Mouse (Mus musculus) G1E (cell line): ENCODE measurements around the gene Ssr2. TPM values are rescaled to one million over a fixed set of nuclear protein-coding genes. Genes with fewer than 3 reads are reported as not detected.

Experiments used
- ATAC-seq: 2 replicates; pipeline ENCODE4 v1.8.0; 2016; ENCODE audit warnings: mild to moderate bottlenecking; ENCODE audit not compliant: insufficient number of reproducible peaks, poor library complexity, low FRiP score, severe bottlenecking; ENCODE audit errors: extremely low read depth
- DNase-seq: peaks from one replicate; pipeline ENCODE4 v3.0.0; 2012; ENCODE audit warnings: low spot score
- H3K27me3 ChIP-seq: 2 replicates; pipeline ENCODE4 v1.6.1; 2012; ENCODE audit warnings: mild to moderate bottlenecking, low read length, inconsistent platforms; ENCODE audit not compliant: insufficient read depth
- H3K36me3 ChIP-seq: replicated peaks from 2 replicates; pipeline ENCODE3; 2012; ENCODE audit warnings: mild to moderate bottlenecking, inconsistent platforms
- H3K4me1 ChIP-seq: 2 replicates; pipeline ENCODE4 v1.6.1; 2012; ENCODE audit warnings: low read depth, low read length, inconsistent platforms, mixed read lengths; ENCODE audit not compliant: insufficient read depth
- H3K4me3 ChIP-seq: 2 replicates; pipeline ENCODE4 v1.5.1; 2012; ENCODE audit warnings: low read depth, mild to moderate bottlenecking, inconsistent platforms, low read length, moderate library complexity, mixed read lengths
- H3K9me3 ChIP-seq: replicated peaks from 2 replicates; pipeline ENCODE4 v1.6.1; 2012; ENCODE audit warnings: inconsistent platforms
- CTCF ChIP-seq: IDR thresholded peaks from 2 replicates; pipeline ENCODE4 v1.5.1; 2012; ENCODE audit warnings: low read depth, low read length, inconsistent platforms, mixed read lengths
- GATA1 ChIP-seq: IDR thresholded peaks from 2 replicates; pipeline ENCODE4 v1.6.1; 2012; ENCODE audit warnings: borderline replicate concordance, low read length, inconsistent platforms, mixed read lengths
- GATA2 ChIP-seq: IDR thresholded peaks from 2 replicates; pipeline ENCODE4 v1.6.1; 2012; ENCODE audit warnings: low read depth, low read length, inconsistent platforms, borderline replicate concordance
- POLR2AphosphoS5 ChIP-seq: IDR thresholded peaks from 2 replicates; pipeline ENCODE4 v1.6.1; 2012; ENCODE audit warnings: low read depth, low read length, inconsistent platforms; ENCODE audit not compliant: insufficient replicate concordance
- TAL1 ChIP-seq: conservative IDR thresholded peaks from 2 replicates; pipeline ENCODE4 v1.6.1; 2012; ENCODE audit warnings: low read depth, low read length, inconsistent platforms, mixed read lengths
- polyA plus RNA-seq: library from polyadenylated mRNA; stranded (reverse); fragments of >175 nt; gene quantifications from 2 replicates; pipeline ENCODE4 v1.2.3, GENCODE M21; 2012
- total RNA-seq, 2 experiments: library from RNA; stranded (forward) in 1 of 2; stranded (reverse) in 1 of 2; fragments of 200-1000 nt in 1 of 2; fragments of >200 nt in 1 of 2; fragmentation: Nextera tagmentation in 1 of 2; gene quantifications; 2 replicates each; pipeline ENCODE4 v1.2.3; 2014 to 2017

The Ssr2 gene
- total and polyA plus RNA-seq, 3 experiments: 134 to 289 (median 280) TPM

DNA sequence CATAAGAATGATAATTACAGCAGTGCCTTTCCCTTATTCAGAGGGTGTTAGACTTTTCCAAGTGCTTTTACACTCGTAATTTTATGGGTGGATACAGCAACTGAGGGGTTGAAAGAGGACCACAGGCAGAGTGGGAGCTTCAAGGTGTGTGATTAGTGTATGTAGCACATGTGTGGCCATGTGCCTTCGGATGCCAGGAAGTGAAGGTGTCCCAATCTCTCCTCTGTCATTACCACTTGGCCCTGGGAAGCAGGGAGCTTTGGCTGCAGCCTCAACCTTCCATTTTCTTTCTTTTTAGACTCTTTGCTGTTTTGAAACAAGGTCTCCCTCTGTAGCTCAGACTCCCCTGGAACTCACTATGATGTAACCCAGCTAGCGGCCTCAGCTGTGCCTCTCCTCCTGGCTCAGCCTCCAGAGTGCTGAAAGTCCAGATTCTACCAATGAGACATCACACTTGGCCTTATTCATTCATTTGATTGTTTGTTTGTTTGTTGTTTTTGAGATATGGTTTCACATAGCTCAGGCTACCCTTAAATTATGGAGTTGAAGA is 41.4 kb downstream of the Ssr2 start:
- H3K4me1 ChIP-seq: peaks cover 53% of the 10 kb centered on the region
- no peak overlapping the region for H3K4me3 ChIP-seq
- peaks cover 40% of the 10 kb centered on the region for H3K27me3 ChIP-seq
- no peak for ATAC-seq
- H3K36me3 ChIP-seq: peaks cover 6% of the 10 kb centered on the region
- no peaks in the 10 kb centered on the region for H3K9me3 ChIP-seq
- no peak for DNase-seq
- TF ChIP-seq CTCF: no peak
- TF ChIP-seq GATA1: no peak
- TF ChIP-seq GATA2: no peak

DNA sequence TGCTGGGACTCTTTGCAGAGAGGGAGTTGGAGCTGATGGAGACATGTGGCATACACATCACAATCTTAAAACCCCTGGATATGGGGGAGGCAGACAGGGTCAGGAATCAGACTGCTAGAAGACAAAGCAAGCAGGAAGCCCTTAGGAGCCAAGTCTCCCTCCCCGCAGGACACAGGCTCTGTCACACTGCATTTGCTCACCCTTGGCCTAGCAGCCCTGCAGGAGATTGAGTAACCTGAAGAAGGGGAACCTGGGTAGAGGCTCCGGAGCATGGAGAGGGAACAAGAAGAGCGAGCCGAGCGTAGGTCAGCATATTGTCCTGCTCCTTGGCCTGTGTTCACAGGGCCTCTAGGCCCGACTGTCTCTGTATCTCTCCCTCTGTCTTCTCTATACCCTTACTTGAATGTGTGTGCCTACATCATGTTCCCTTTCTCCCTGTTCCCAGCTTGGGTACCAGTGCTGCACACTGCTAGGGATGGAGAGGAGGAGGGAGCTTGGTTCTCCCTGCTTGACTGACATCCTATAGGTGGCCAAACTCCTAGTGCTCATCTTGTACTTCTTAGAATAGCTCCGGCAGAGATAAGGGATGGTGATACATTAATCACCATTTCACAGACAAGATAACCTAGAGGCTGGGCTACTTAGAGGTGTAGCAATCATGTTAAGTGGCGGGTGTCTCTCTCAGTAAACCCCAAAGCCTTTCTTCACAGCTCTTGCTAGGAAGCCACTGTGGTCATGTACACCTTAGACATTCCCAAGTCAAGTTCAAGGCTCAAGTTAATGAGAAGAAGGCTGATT is 42.6 kb downstream of the Ssr2 start:
- no peak for TF ChIP-seq GATA1
- no peak for TF ChIP-seq GATA2
- no peak for TF ChIP-seq TAL1
- no peak for TF ChIP-seq POLR2AphosphoS5
- no peak for TF ChIP-seq CTCF
- no peak for ATAC-seq
- Histone ChIP-seq H3K4me1 (peaks cover 58% of the 10 kb centered on the region), H3K36me3 (peaks cover 10% of the 10 kb centered on the region), H3K9me3 (no peaks in the 10 kb centered on the region), H3K4me3 (no peak overlapping the region), H3K27me3 (peaks cover 40% of the 10 kb centered on the region)
- DNase-seq: no peak

DNA sequence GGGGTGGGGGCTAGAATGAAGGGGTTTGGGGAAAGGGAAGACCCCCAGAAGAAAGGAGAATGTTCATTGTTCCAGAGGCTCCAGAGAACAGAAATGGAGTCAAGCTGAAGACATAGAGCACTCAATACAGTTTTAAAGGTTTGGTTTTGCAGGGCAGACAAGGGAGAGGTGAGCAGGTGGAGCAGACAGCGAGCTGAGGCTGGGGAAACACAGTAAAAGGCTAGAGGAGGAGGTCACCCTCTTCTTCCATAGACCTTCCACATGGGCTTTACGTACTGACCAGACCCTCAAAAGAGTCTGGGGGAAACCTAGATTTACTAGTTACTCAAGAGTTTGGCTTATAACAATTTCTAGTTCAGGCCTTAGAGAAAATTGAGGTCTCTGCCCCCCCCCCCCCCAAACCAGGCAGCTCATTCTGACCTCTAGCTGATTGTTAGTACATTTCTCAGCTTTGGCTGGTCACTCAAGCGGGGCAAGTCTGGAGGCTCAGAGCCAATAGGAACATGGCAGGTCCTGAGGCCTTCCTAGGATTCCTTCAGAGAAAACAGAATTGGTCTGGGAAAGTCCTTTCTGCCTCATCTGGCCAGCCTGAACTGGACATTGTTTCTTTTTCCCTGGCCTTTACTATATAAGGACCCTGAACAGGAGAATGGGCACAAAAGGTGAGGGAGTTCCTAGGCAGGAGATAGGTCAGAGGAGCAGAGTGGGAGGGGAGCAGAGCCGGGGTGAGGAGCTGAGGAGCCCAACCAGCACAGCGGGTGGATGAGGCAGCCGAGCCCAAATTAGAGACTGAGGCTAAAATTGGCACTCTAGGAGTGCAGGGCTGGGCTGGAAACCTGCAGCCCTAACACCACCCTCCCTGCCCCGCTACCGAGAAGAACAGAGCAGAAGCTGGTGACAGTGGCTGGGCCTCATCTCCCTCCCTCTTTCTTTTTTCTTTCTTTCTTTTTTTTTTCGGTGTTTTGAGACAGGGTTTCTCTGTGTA is 43.7 kb downstream of the Ssr2 start:
- H3K27me3 ChIP-seq: peaks cover 37% of the 10 kb centered on the region
- H3K4me1 ChIP-seq: peaks cover 70% of the 10 kb centered on the region
- H3K4me3 ChIP-seq: no peak overlapping the region; the same call in 1 of the 2 replicates
- TF ChIP-seq GATA2 (no peak), CTCF (no peak), TAL1 (no peak), GATA1 (no peak), POLR2AphosphoS5 (no peak)
- H3K9me3 ChIP-seq: no peaks in the 10 kb centered on the region
- DNase-seq (no peak), ATAC-seq (no peak)
- H3K36me3 ChIP-seq: peaks cover 20% of the 10 kb centered on the region

DNA sequence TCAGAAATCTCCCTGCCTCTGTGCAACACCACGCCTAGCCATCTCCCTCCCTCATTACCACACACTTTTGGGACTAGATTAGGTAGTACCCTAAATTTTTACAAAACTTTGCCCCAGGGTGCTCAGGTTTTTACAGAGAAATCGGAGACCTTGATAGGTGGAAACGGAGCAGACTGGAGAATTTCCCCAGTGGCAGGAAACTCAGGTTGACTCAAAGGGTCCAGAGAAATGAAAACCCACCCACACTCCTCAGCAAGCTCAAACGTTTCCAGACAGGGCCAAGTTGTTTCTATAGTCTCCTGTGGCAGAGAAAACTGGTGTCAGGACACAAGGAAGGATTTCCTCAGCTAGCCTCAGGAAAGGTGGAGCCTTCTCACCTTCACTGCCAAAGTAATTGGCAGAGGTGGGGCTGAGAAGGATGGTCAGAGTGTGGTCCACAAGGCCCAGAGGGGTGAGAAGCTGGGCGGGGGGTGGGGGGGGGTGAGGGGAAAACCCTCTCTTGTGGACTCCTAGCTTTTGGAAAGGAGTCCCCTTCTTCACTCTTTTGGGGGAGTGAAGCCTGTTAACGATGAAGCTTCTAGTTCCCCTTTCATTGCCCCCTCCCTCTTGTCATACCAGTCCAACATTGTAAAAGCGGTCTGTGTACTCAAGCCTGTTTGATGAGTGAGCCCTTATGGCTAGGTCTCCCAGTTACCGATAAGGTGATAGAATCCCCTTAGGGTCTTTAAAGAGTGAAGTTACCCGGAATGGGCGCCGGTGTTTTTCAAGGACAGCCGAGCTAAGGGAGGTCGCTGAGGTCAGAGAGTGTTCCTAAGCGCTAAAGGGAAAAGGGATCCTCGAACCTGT is 44.7 kb downstream of the Ssr2 start:
- TF ChIP-seq TAL1 (no peak), CTCF (no peak), GATA1 (no peak), POLR2AphosphoS5 (no peak), GATA2 (no peak)
- peak overlapping the region; percentile 91 for H3K4me3 ChIP-seq
- H3K27me3 ChIP-seq: peaks cover 28% of the 10 kb centered on the region
- peaks cover 27% of the 10 kb centered on the region for H3K36me3 ChIP-seq
- peaks cover 74% of the 10 kb centered on the region for H3K4me1 ChIP-seq
- H3K9me3 ChIP-seq: no peaks in the 10 kb centered on the region
- ATAC-seq (no peak), DNase-seq (no peak)

DNA sequence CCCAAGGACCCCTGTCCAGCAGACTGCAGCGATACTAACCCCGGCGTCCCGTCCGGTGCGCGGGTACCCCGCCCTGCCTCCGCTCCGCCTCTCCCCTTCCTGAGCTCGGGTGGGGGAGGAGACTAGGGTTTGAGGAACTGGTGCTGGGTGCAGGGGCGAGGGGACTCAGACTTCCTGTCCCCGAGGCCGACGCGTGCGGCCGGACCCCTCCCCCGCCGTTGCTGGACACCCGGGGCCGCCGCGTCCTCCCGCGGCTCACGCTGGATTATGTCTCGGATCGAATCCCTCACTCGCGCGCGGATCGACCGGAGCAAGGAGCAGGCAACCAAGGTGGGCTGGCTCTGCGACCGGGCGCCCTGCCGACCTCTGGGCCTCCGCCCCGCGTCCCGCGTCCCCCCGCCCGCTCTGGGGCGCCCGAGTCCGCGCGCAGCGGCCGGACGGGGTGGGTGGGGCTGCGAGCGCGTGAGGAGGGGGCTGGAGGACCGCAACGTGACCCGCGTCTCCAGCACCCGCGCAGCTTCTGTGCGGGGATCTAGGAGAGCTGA is 45.4 kb downstream of the Ssr2 start:
- peaks cover 21% of the 10 kb centered on the region for H3K27me3 ChIP-seq
- TF ChIP-seq GATA1 (no peak), POLR2AphosphoS5 (no peak), CTCF (no peak), TAL1 (no peak), GATA2 (no peak)
- H3K4me1 ChIP-seq: peaks cover 77% of the 10 kb centered on the region
- ATAC-seq (peak; percentile 51; the same call in 1 of the 2 replicates), DNase-seq (peak; percentile 92)
- H3K9me3 ChIP-seq: no peaks in the 10 kb centered on the region
- H3K36me3 ChIP-seq: peaks cover 34% of the 10 kb centered on the region
- H3K4me3 ChIP-seq: peak overlapping the region; percentile 91
